Comparison of ENCODE assay signal across 8 mouse cellular contexts in the genomic region with DNA sequence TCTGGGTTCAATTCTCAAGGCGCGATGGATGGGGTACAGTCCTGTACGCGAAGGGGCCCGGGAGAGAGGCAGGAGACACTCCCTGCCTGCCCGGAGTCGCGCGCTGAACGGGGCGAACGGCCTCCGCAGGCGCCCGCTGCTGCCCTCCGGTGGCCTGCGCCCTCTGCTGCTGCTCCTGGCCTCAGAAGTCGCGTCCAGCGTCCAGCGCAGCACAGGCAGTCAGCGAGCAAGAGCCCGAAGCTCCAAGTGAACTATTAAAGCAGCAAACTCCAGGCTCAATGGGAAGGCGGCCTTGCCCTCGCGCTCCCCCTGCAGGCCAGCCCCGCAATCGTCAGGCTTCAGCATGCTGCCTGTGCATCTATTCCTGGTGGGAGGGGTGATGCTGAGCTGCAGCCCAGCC. TPM values are rescaled to one million over a fixed set of nuclear protein-coding genes. Genes with fewer than 3 reads are reported as not detected.
DNase-seq lines count a peak whose midpoint lies in the region; ATAC-seq and TF ChIP-seq lines count a peak whose summit lies in the region.
"Not testable (repeated sequence)": the region's sequence is repeated elsewhere in the genome, so short reads cannot be mapped to it uniquely, and the experiment has no call there.

No protein-coding gene starts in this region.

- not testable (repeated sequence) for TF ChIP-seq POLR2A in ES-Bruce4 (IDR thresholded peaks at IDR 0.05; ENCODE audit: insufficient read depth, low read length); olfactory bulb, adult 2 months (IDR thresholded peaks at IDR 0.05; ENCODE audit: insufficient read depth, low read depth, low read length)

- H3K27ac ChIP-seq in ES-Bruce4 (ENCODE audit: insufficient read depth, low read length); hindbrain, embryonic 14.5 days; olfactory bulb, adult 2 months (ENCODE audit: insufficient read depth, low read depth, low read length): not testable (repeated sequence)

- H3K4me2 ChIP-seq in hindbrain, embryonic 14.5 days (replicated peaks), result peak overlapping the region; percentile 60

- H3K4me1 ChIP-seq in ES-Bruce4 (ENCODE audit: control insufficient read depth, insufficient read depth, low read length); hindbrain, embryonic 14.5 days (replicated peaks; ENCODE audit: control insufficient read depth, insufficient read depth, low read length); olfactory bulb, adult 2 months (ENCODE audit: control insufficient read depth, insufficient read depth, low read length): not testable (repeated sequence)

- peak overlapping the region; percentile 28 for H3K4me3 ChIP-seq in ES-Bruce4 (ENCODE audit: low read depth, low read length)
- H3K4me3 ChIP-seq in hindbrain, embryonic 14.5 days (replicated peaks; ENCODE audit: low read length), result peak overlapping the region; percentile 22
- peak overlapping the region; percentile 40 for H3K4me3 ChIP-seq in olfactory bulb, adult 2 months (ENCODE audit: insufficient read depth, low read depth, low read length)

- H3K9ac ChIP-seq in ES-Bruce4 (ENCODE audit: low read depth, poor library complexity, severe bottlenecking); hindbrain, embryonic 14.5 days: not testable (repeated sequence)

- not testable (repeated sequence) for H3K9me3 ChIP-seq in ES-Bruce4 (replicated peaks; ENCODE audit: control insufficient read depth, insufficient read depth, low read length, poor library complexity, severe bottlenecking); hindbrain, embryonic 14.5 days (ENCODE audit: control insufficient read depth, low read length)

- H3K27me3 ChIP-seq in ES-Bruce4 (ENCODE audit: control insufficient read depth, insufficient read depth, low read length, poor library complexity, severe bottlenecking); hindbrain, embryonic 14.5 days (ENCODE audit: control insufficient read depth, insufficient read depth, low read length): not testable (repeated sequence)

- ATAC-seq in hindbrain, embryonic 14.5 days (ENCODE audit: low FRiP score), result not testable (repeated sequence)

- peak; percentile 54 to 59 for DNase-seq in cerebellum, postnatal 14 days
- DNase-seq in gastrocnemius, adult 8-10 months (ENCODE audit: low spot score in 2 of 2), result peak; percentile 46 to 65
- peak; percentile 47 for DNase-seq in hindbrain, embryonic 14.5 days (ENCODE audit: low spot score)
- DNase-seq in layer of hippocampus, adult 9-10 months (ENCODE audit: low spot score), result peak; percentile 13
- peak; percentile 84 to 87 for DNase-seq in lung, adult 18-20 months
- peak; percentile 63 for DNase-seq in testis, postnatal 14 days (ENCODE audit: low spot score)

- 0% methylated on average over 14 of the region's 28 CpGs for WGBS in hindbrain, embryonic 14.5 days
- WGBS in olfactory bulb, adult 2 months, result under 1% methylated on average over 23 of the region's 28 CpGs

- TF ChIP-seq EP300 in ES-Bruce4 (IDR thresholded peaks at IDR 0.05; ENCODE audit: insufficient read depth, low read depth, low read length), result not testable (repeated sequence)

- TF ChIP-seq CTCF in ES-Bruce4 (IDR thresholded peaks at IDR 0.05; ENCODE audit: low read depth, low read length), result peak; percentile 12
- not testable (repeated sequence) for TF ChIP-seq CTCF in olfactory bulb, adult 2 months (IDR thresholded peaks at IDR 0.05; ENCODE audit: insufficient read depth, low read depth, low read length)

- not testable (repeated sequence) for H3K36me3 ChIP-seq in ES-Bruce4 (ENCODE audit: control insufficient read depth, insufficient read depth, low read length, poor library complexity, severe bottlenecking); hindbrain, embryonic 14.5 days (replicated peaks; ENCODE audit: control insufficient read depth, insufficient read depth)

RNA-seq across cellular contexts. Expression of a gene that starts 0.5 kb away (rescaled TPM):
- polyA plus RNA-seq in ES-Bruce4 (2011; ENCODE audit: insufficient read depth, insufficient read length, low read depth, missing spikeins), result not detected in 2 replicates
- total RNA-seq in gastrocnemius, adult 8-10 months (2022), result not detected
- 0.15 TPM in 1 of 2 replicates, not detected in the other for polyA plus RNA-seq in hindbrain, embryonic 14.5 days (2014; fragmentation: Nextera tagmentation; extraction: Ambion mirVana)
- not detected in 2 replicates for polyA plus RNA-seq in olfactory bulb, adult 2 months (2012; ENCODE audit: insufficient read depth, insufficient read length, low replicate concordance, missing spikeins)

RNA-seq across cellular contexts. Expression of a gene that starts 5.8 kb away (rescaled TPM):
- polyA plus RNA-seq in ES-Bruce4 (2011; ENCODE audit: insufficient read depth, insufficient read length, low read depth, missing spikeins), result not detected in 2 replicates
- not detected for total RNA-seq in gastrocnemius, adult 8-10 months (2022)
- not detected in 2 replicates for polyA plus RNA-seq in hindbrain, embryonic 14.5 days (2014; fragmentation: Nextera tagmentation; extraction: Ambion mirVana)
- polyA plus RNA-seq in olfactory bulb, adult 2 months (2012; ENCODE audit: insufficient read depth, insufficient read length, low replicate concordance, missing spikeins), result not detected in 2 replicates

RNA-seq across cellular contexts. Expression of a gene that starts 13.2 kb away (rescaled TPM):
- not detected in 2 replicates for polyA plus RNA-seq in ES-Bruce4 (2011; ENCODE audit: insufficient read depth, insufficient read length, low read depth, missing spikeins)
- total RNA-seq in gastrocnemius, adult 8-10 months (2022), result not detected
- not detected in 2 replicates for polyA plus RNA-seq in hindbrain, embryonic 14.5 days (2014; fragmentation: Nextera tagmentation; extraction: Ambion mirVana)
- polyA plus RNA-seq in olfactory bulb, adult 2 months (2012; ENCODE audit: insufficient read depth, insufficient read length, low replicate concordance, missing spikeins), result not detected in 2 replicates

RNA-seq across cellular contexts. Expression of a gene that starts 16.3 kb away (rescaled TPM):
- not detected in 2 replicates for polyA plus RNA-seq in ES-Bruce4 (2011; ENCODE audit: insufficient read depth, insufficient read length, low read depth, missing spikeins)
- total RNA-seq in gastrocnemius, adult 8-10 months (2022), result not detected
- polyA plus RNA-seq in hindbrain, embryonic 14.5 days (2014; fragmentation: Nextera tagmentation; extraction: Ambion mirVana), result not detected in 2 replicates
- polyA plus RNA-seq in olfactory bulb, adult 2 months (2012; ENCODE audit: insufficient read depth, insufficient read length, low replicate concordance, missing spikeins), result not detected in 2 replicates

RNA-seq across cellular contexts. Expression of a gene that starts 19.2 kb away (rescaled TPM):
- polyA plus RNA-seq in ES-Bruce4 (2011; ENCODE audit: insufficient read depth, insufficient read length, low read depth, missing spikeins), result not detected in 2 replicates
- total RNA-seq in gastrocnemius, adult 8-10 months (2022), result not detected
- not detected in 2 replicates for polyA plus RNA-seq in hindbrain, embryonic 14.5 days (2014; fragmentation: Nextera tagmentation; extraction: Ambion mirVana)
- not detected in 2 replicates for polyA plus RNA-seq in olfactory bulb, adult 2 months (2012; ENCODE audit: insufficient read depth, insufficient read length, low replicate concordance, missing spikeins)

Comparison
In these comparisons a context has a peak if more than half of its experiments do, and no peak if none do; other contexts are left out.
1. DNase-seq: peak in every context shown above with its lines; median percentile 86 in lung, adult 18-20 months; 63 in testis, postnatal 14 days; 56 in cerebellum, postnatal 14 days; 56 in gastrocnemius, adult 8-10 months; 47 in hindbrain, embryonic 14.5 days; 13 in layer of hippocampus, adult 9-10 months.